Mouse (Mus musculus) C2C12 (cell line): ENCODE data around the gene Ltbp1. TPM values are rescaled to one million over a fixed set of nuclear protein-coding genes. Genes with fewer than 3 reads are reported as not detected.
A peak's percentile ranks its signal among the peaks of the same experiment; 100 is the strongest.

Source experiments
- H3K27me3 ChIP-seq: one replicate; pipeline ENCODE4 v1.6.1; 2011; ENCODE audit not compliant: control insufficient read depth, insufficient read depth, insufficient read length
- H3K36me3 ChIP-seq: one replicate; pipeline ENCODE4 v1.6.1; 2011; ENCODE audit not compliant: control insufficient read depth, insufficient read depth
- H3K4me3 ChIP-seq: one replicate; pipeline ENCODE4 v1.5.1; 2011; ENCODE audit warnings: mild to moderate bottlenecking, control low read depth; ENCODE audit not compliant: poor library complexity, insufficient read depth, severe bottlenecking
- H3K79me2 ChIP-seq: one replicate; pipeline ENCODE4 v1.6.1; 2011; ENCODE audit not compliant: control insufficient read depth, insufficient read depth
- H3K79me3 ChIP-seq: one replicate; pipeline ENCODE4 v1.6.1; 2011; ENCODE audit warnings: low read depth, control low read depth
- H3ac ChIP-seq: one replicate; pipeline ENCODE3; 2011; ENCODE audit warnings: low read depth; ENCODE audit not compliant: control insufficient read depth, insufficient read length
- CEBPB ChIP-seq: IDR thresholded peaks from one replicate; pipeline ENCODE4 v1.6.1; 2011; ENCODE audit warnings: low read depth, mild to moderate bottlenecking, control low read depth, moderate library complexity
- CTCF ChIP-seq: IDR thresholded peaks from one replicate; pipeline ENCODE4 v1.5.1; 2011; ENCODE audit not compliant: control insufficient read depth, insufficient read depth, insufficient read length
- FOSL1 ChIP-seq: IDR thresholded peaks from one replicate; pipeline ENCODE4 v1.8.0; 2011; ENCODE audit warnings: mild to moderate bottlenecking, low read length; ENCODE audit not compliant: poor library complexity, insufficient read depth, severe bottlenecking
- MAX ChIP-seq: IDR thresholded peaks from one replicate; pipeline ENCODE4 v1.6.1; 2011; ENCODE audit warnings: mild to moderate bottlenecking, control low read depth
- MYOD1 ChIP-seq: IDR thresholded peaks from one replicate; pipeline ENCODE4 v1.6.1; 2011; ENCODE audit warnings: low read depth; ENCODE audit not compliant: control insufficient read depth, insufficient read length
- MYOG ChIP-seq: IDR thresholded peaks from one replicate; pipeline ENCODE4 v1.6.1; 2011; ENCODE audit not compliant: control insufficient read depth, insufficient read length; ENCODE audit errors: extremely low read depth
- USF1 ChIP-seq: IDR thresholded peaks from one replicate; pipeline ENCODE4 v1.6.1; 2011; ENCODE audit warnings: low read depth, mild to moderate bottlenecking, control low read depth, moderate library complexity
- long read RNA-seq, 2 experiments: library from polyadenylated mRNA; unstranded; transcript quantifications; one replicate each; pipeline ENCODE4 v2.0.0; 2019 to 2020
- polyA plus RNA-seq: library from polyadenylated mRNA; unstranded; fragments of >200 nt; fragmentation: generic; extraction: Trizol; gene quantifications from one replicate; pipeline ENCODE4 v1.2.1, GENCODE M21; 2012; ENCODE audit warnings: missing spikeins

Ltbp1 gene
- polyA plus RNA-seq: 41.8 TPM
- long read RNA-seq, experiment 1, full-length matches to known transcripts: 18 of 32 reads
- long read RNA-seq, experiment 1, partial matches to known transcripts: 5 of 32 reads
- long read RNA-seq, experiment 1, other reads (novel, unspliced or antisense): 9 of 32 reads
- long read RNA-seq, experiment 2, full-length matches to known transcripts: 66 of 172 reads
- long read RNA-seq, experiment 2, partial matches to known transcripts: 65 of 172 reads
- long read RNA-seq, experiment 2, other reads (novel, unspliced or antisense): 41 of 172 reads

GRCm38 (mm10) chr17:75005281-75005684 lies at the start of gene Ltbp1:
Ltbp1 (plus strand) TSS chr17:75005568.
- H3K79me3 ChIP-seq: no peaks in the 10 kb centered on the region
- no peaks in the 10 kb centered on the region for H3K27me3 ChIP-seq
- peak within 1 kb of the TSS; percentile 41 for H3ac ChIP-seq
- no peaks in the 10 kb centered on the region for H3K79me2 ChIP-seq
- peak within 1 kb of the TSS; percentile 50 for H3K4me3 ChIP-seq
- TF ChIP-seq USF1 (no peak), FOSL1 (no peak)
- no peaks in the 10 kb centered on the region for H3K36me3 ChIP-seq

- Histone ChIP-seq H3K79me3 (no peaks in the 10 kb centered on the region), H3K36me3 (no peaks in the 10 kb centered on the region), H3K79me2 (no peaks in the 10 kb centered on the region), H3ac (no peak overlapping the region), H3K27me3 (no peaks in the 10 kb centered on the region), H3K4me3 (no peak overlapping the region)
- TF ChIP-seq MAX (no peak), FOSL1 (no peak), USF1 (no peak), CTCF (no peak), MYOD1 (no peak), CEBPB (no peak), MYOG (no peak)
Observed at GRCm38 (mm10) chr17:74959481-74960245, 45.7 kb upstream of the Ltbp1 start.

GRCm38 (mm10) chr17:74963222-74963621 lies 42.1 kb upstream of the Ltbp1 start:
- Histone ChIP-seq H3K36me3 (no peaks in the 10 kb centered on the region), H3ac (no peak overlapping the region), H3K79me3 (no peaks in the 10 kb centered on the region), H3K79me2 (no peaks in the 10 kb centered on the region), H3K27me3 (no peaks in the 10 kb centered on the region), H3K4me3 (no peak overlapping the region)
- TF ChIP-seq USF1: peak; percentile 3
- TF ChIP-seq FOSL1: peak; percentile 1
- no peak for TF ChIP-seq CEBPB

GRCm38 (mm10) chr17:74963861-74964260 lies 41.5 kb upstream of the Ltbp1 start:
- Histone ChIP-seq H3K4me3 (no peak overlapping the region), H3K36me3 (no peaks in the 10 kb centered on the region), H3K79me2 (no peaks in the 10 kb centered on the region), H3K79me3 (no peaks in the 10 kb centered on the region), H3ac (no peak overlapping the region), H3K27me3 (no peaks in the 10 kb centered on the region)
- TF ChIP-seq CEBPB (no peak), MYOD1 (no peak), CTCF (no peak), FOSL1 (no peak), MAX (no peak), USF1 (no peak), MYOG (no peak)

- no peaks in the 10 kb centered on the region for H3K27me3 ChIP-seq
- no peaks in the 10 kb centered on the region for H3K79me3 ChIP-seq
- H3ac ChIP-seq: no peak overlapping the region
- no peak for TF ChIP-seq MAX
- peak; percentile 7 for TF ChIP-seq USF1
- no peaks in the 10 kb centered on the region for H3K79me2 ChIP-seq
- H3K4me3 ChIP-seq: no peak overlapping the region
- H3K36me3 ChIP-seq: no peaks in the 10 kb centered on the region
Observed at GRCm38 (mm10) chr17:74967298-74967848, 38.0 kb upstream of the Ltbp1 start.

GRCm38 (mm10) chr17:74968152-74968712 lies 37.1 kb upstream of the Ltbp1 start:
- Histone ChIP-seq H3K4me3 (no peak overlapping the region), H3ac (no peak overlapping the region), H3K79me3 (no peaks in the 10 kb centered on the region), H3K36me3 (no peaks in the 10 kb centered on the region), H3K79me2 (no peaks in the 10 kb centered on the region), H3K27me3 (no peaks in the 10 kb centered on the region)
- TF ChIP-seq USF1: no peak
- TF ChIP-seq MAX: no peak
- no peak for TF ChIP-seq MYOD1
- TF ChIP-seq MYOG: no peak
- TF ChIP-seq CEBPB: no peak
- TF ChIP-seq FOSL1: no peak
- TF ChIP-seq CTCF: no peak
